Mouse (Mus musculus) ES-E14 (cell line): Measurements from ENCODE around the gene Shroom3. TPM values are rescaled to one million over a fixed set of nuclear protein-coding genes. Genes with fewer than 3 reads are reported as not detected.

Experiments
- DNase-seq: peaks from one replicate; pipeline ENCODE4 v3.0.0-alpha.2; 2013; ENCODE audit warnings: low read depth, low spot score
- H3K27ac ChIP-seq: 2 replicates; pipeline ENCODE4 v1.5.1; 2012; ENCODE audit warnings: low read depth, mild to moderate bottlenecking, low read length, moderate library complexity, mixed read lengths; ENCODE audit not compliant: poor library complexity, insufficient read depth, severe bottlenecking
- H3K36me3 ChIP-seq: 2 replicates; pipeline ENCODE4 v1.6.1; 2012; ENCODE audit warnings: mild to moderate bottlenecking, low read length, moderate library complexity, mixed read lengths; ENCODE audit not compliant: control insufficient read depth, poor library complexity, insufficient read depth, severe bottlenecking
- H3K4me1 ChIP-seq, 2 experiments: fragments of 150-350 bp in 1 of 2; sonication (generic) in 1 of 2; 2 replicates each; pipeline ENCODE4 v1.6.1; 2012; ENCODE audit warnings: low read length in 2 of 2, mild to moderate bottlenecking in 1 of 2, mixed read lengths in 1 of 2; ENCODE audit not compliant: control insufficient read depth in 2 of 2, insufficient read depth in 2 of 2, poor library complexity in 1 of 2
- H3K4me3 ChIP-seq, 2 experiments: fragments of 150-350 bp in 1 of 2; sonication (generic) in 1 of 2; 2 replicates each; pipeline ENCODE4 v1.5.1; 2012; ENCODE audit warnings: low read length in 2 of 2, low read depth in 1 of 2, mild to moderate bottlenecking in 1 of 2, mixed read lengths in 1 of 2; ENCODE audit not compliant: insufficient read depth in 1 of 2, poor library complexity in 1 of 2, severe bottlenecking in 1 of 2
- H3K9ac ChIP-seq: 2 replicates; pipeline ENCODE4 v1.6.1; 2012; ENCODE audit warnings: low read depth, mild to moderate bottlenecking, low read length, mixed read lengths; ENCODE audit not compliant: poor library complexity, insufficient read depth, severe bottlenecking
- H3K9me3 ChIP-seq: fragments of 150-350 bp; sonication (generic); 2 replicates; pipeline ENCODE4 v1.6.1; 2012; ENCODE audit warnings: low read depth, mild to moderate bottlenecking, low read length; ENCODE audit not compliant: control insufficient read depth, insufficient read depth
- CHD2 ChIP-seq: IDR thresholded peaks from 2 replicates; pipeline ENCODE4 v1.6.1; 2014; ENCODE audit warnings: mild to moderate bottlenecking, low read depth, low read length, inconsistent platforms
- HCFC1 ChIP-seq: IDR thresholded peaks from 2 replicates; pipeline ENCODE4 v1.6.1; 2012; ENCODE audit warnings: low read length, inconsistent platforms, borderline replicate concordance; ENCODE audit not compliant: insufficient read depth
- MAFK ChIP-seq: IDR thresholded peaks from 2 replicates; pipeline ENCODE4 v1.6.1; 2014; ENCODE audit warnings: mild to moderate bottlenecking, low read depth, low read length, inconsistent platforms; ENCODE audit not compliant: insufficient read depth
- ZC3H11A ChIP-seq: IDR thresholded peaks from 2 replicates; pipeline ENCODE4 v1.6.1; 2012; ENCODE audit warnings: low read depth, mild to moderate bottlenecking, inconsistent platforms, low read length, borderline replicate concordance
- ZNF384 ChIP-seq: IDR thresholded peaks from 2 replicates; pipeline ENCODE4 v1.6.1; 2012; ENCODE audit warnings: low read depth, low read length, inconsistent platforms
- in situ Hi-C, 2 experiments: fragments of 600-800 bp; cut with MboI; formaldehyde crosslinking; loops; one replicate each; pipeline ENCODE4 v1.15.1; 2025; ENCODE audit warnings: low sequenced_read_pairs in 2 of 2, inconsistent platforms in 1 of 2; ENCODE audit not compliant: unreplicated experiment in 2 of 2
- total RNA-seq: library from RNA; depleted of rRNA; stranded (reverse); fragments of 300-350 nt; gene quantifications from 2 replicates; pipeline ENCODE4 v1.2.3, GENCODE M21; 2012

Shroom3 gene
- total RNA-seq, 1 experiment, result 34.1 TPM

GRCm38 (mm10) chr5:92992106-92992505 lies 308.9 kb downstream of the Shroom3 start:
- TF ChIP-seq ZC3H11A (no peak), CHD2 (no peak), HCFC1 (no peak)
- no peak overlapping the region for H3K4me3 ChIP-seq
- no peak overlapping the region for H3K9ac ChIP-seq
- no peaks in the 10 kb centered on the region for H3K36me3 ChIP-seq
- no peaks in the 10 kb centered on the region for H3K9me3 ChIP-seq
- H3K27ac ChIP-seq, result no peak overlapping the region
- no peak for DNase-seq
- H3K4me1 ChIP-seq, result peaks cover 0 to 15% of the 10 kb centered on the region in 2 experiments; a peak in 3 of 4 replicates
- in situ Hi-C loops, result no loop called here

GRCm38 (mm10) chr5:92994309-92994708 lies 311.1 kb downstream of the Shroom3 start:
- H3K4me3 ChIP-seq, result no peak overlapping the region
- H3K27ac ChIP-seq, result no peak overlapping the region
- H3K36me3 ChIP-seq, result no peaks in the 10 kb centered on the region
- peaks cover 0 to 4% of the 10 kb centered on the region in 2 experiments; a peak in 2 of 4 replicates for H3K4me1 ChIP-seq
- in situ Hi-C loops, result no loop called here
- no peak overlapping the region for H3K9ac ChIP-seq
- no peaks in the 10 kb centered on the region for H3K9me3 ChIP-seq
- DNase-seq, result no peak
- TF ChIP-seq CHD2 (no peak), ZC3H11A (no peak), ZNF384 (no peak), HCFC1 (no peak), MAFK (no peak)

GRCm38 (mm10) chr5:92994861-92995260 lies 311.6 kb downstream of the Shroom3 start:
- Histone ChIP-seq H3K9me3 (no peaks in the 10 kb centered on the region), H3K9ac (no peak overlapping the region), H3K4me3 (no peak overlapping the region), H3K36me3 (no peaks in the 10 kb centered on the region), H3K27ac (no peak overlapping the region), H3K4me1 (no peaks in the 10 kb centered on the region)
- in situ Hi-C loops, result no loop called here
- no peak for DNase-seq
- TF ChIP-seq CHD2 (no peak), ZNF384 (no peak), HCFC1 (no peak), ZC3H11A (no peak), MAFK (no peak)

GRCm38 (mm10) chr5:92997428-92998120 lies 314.3 kb downstream of the Shroom3 start:
- Histone ChIP-seq H3K9ac (no peak overlapping the region), H3K4me1 (no peaks in the 10 kb centered on the region), H3K9me3 (no peaks in the 10 kb centered on the region), H3K27ac (no peak overlapping the region), H3K36me3 (no peaks in the 10 kb centered on the region), H3K4me3 (no peak overlapping the region)
- in situ Hi-C loops, result no loop called here
- DNase-seq, result no peak
- TF ChIP-seq ZC3H11A (no peak), ZNF384 (no peak), MAFK (no peak), HCFC1 (no peak)

GRCm38 (mm10) chr5:92998494-92999016 lies 315.3 kb downstream of the Shroom3 start:
- H3K4me3 ChIP-seq, result no peak overlapping the region
- no peak for DNase-seq
- no peaks in the 10 kb centered on the region for H3K9me3 ChIP-seq
- TF ChIP-seq CHD2 (no peak), MAFK (no peak), HCFC1 (no peak), ZC3H11A (no peak), ZNF384 (no peak)
- H3K9ac ChIP-seq, result no peak overlapping the region
- H3K27ac ChIP-seq, result no peak overlapping the region
- H3K36me3 ChIP-seq, result no peaks in the 10 kb centered on the region
- no peaks in the 10 kb centered on the region for H3K4me1 ChIP-seq
- in situ Hi-C loops, result no loop called here
